Mouse (Mus musculus) ES-Bruce4 (cell line): Measurements from ENCODE around the gene Paqr6. TPM values are rescaled to one million over a fixed set of nuclear protein-coding genes. Genes with fewer than 3 reads are reported as not detected.
A peak's percentile ranks its signal among the peaks of the same experiment; 100 is the strongest.

Source experiments
- H3K27ac ChIP-seq: 2 replicates; pipeline ENCODE4 v1.5.1; 2012; ENCODE audit warnings: low read length, inconsistent platforms; ENCODE audit not compliant: insufficient read depth
- H3K27me3 ChIP-seq: 2 replicates; pipeline ENCODE4 v1.6.1; 2012; ENCODE audit warnings: mild to moderate bottlenecking, low read length, inconsistent platforms; ENCODE audit not compliant: control insufficient read depth, poor library complexity, insufficient read depth, severe bottlenecking
- H3K36me3 ChIP-seq: 2 replicates; pipeline ENCODE4 v1.6.1; 2012; ENCODE audit warnings: inconsistent platforms, mild to moderate bottlenecking, low read length, moderate library complexity; ENCODE audit not compliant: control insufficient read depth, poor library complexity, insufficient read depth, severe bottlenecking
- H3K4me1 ChIP-seq: one replicate; pipeline ENCODE4 v1.8.1; 2011; ENCODE audit warnings: low read length; ENCODE audit not compliant: control insufficient read depth, insufficient read depth
- H3K4me3 ChIP-seq: 2 replicates; pipeline ENCODE4 v1.5.1; 2011; ENCODE audit warnings: low read depth, mild to moderate bottlenecking, low read length
- H3K9ac ChIP-seq: 2 replicates; pipeline ENCODE4 v1.6.1; 2012; ENCODE audit warnings: low read depth, mild to moderate bottlenecking, inconsistent platforms; ENCODE audit not compliant: poor library complexity, severe bottlenecking
- H3K9me3 ChIP-seq: replicated peaks from 2 replicates; pipeline ENCODE4 v1.6.1; 2012; ENCODE audit warnings: mild to moderate bottlenecking, low read length, inconsistent platforms; ENCODE audit not compliant: control insufficient read depth, poor library complexity, insufficient read depth, severe bottlenecking
- CTCF ChIP-seq: IDR thresholded peaks from one replicate; pipeline ENCODE4 v1.8.1; 2011; ENCODE audit warnings: low read depth, low read length
- EP300 ChIP-seq: IDR thresholded peaks from 2 replicates; pipeline ENCODE4 v1.6.1; 2011; ENCODE audit warnings: low read depth, low read length; ENCODE audit not compliant: insufficient read depth
- POLR2A ChIP-seq: IDR thresholded peaks from one replicate; pipeline ENCODE4 v1.8.1; 2011; ENCODE audit warnings: low read length; ENCODE audit not compliant: insufficient read depth
- polyA plus RNA-seq: library from polyadenylated mRNA; stranded (reverse); fragments of >200 nt; gene quantifications from 2 replicates; pipeline ENCODE4 v1.2.4, GENCODE M21; 2011; ENCODE audit warnings: low read depth; ENCODE audit not compliant: missing spikeins, insufficient read depth, insufficient read length

Gene Paqr6
- polyA plus RNA-seq, 1 experiment: 6.8 TPM

- TF ChIP-seq CTCF (no peak), POLR2A (no peak), EP300 (no peak)
- Histone ChIP-seq H3K9ac (no peak overlapping the region), H3K9me3 (peaks cover 15% of the 10 kb centered on the region), H3K4me3 (no peak overlapping the region), H3K36me3 (no peaks in the 10 kb centered on the region), H3K27me3 (no peaks in the 10 kb centered on the region), H3K27ac (no peak overlapping the region), H3K4me1 (no peaks in the 10 kb centered on the region)
Measured at GRCm38 (mm10) chr3:88395288-88395687, 30.9 kb downstream of the Paqr6 start.

GRCm38 (mm10) chr3:88395742-88396141 lies 31.4 kb downstream of the Paqr6 start:
- Histone ChIP-seq H3K9me3 (peaks cover 11% of the 10 kb centered on the region), H3K27me3 (no peaks in the 10 kb centered on the region), H3K36me3 (no peaks in the 10 kb centered on the region), H3K27ac (no peak overlapping the region), H3K9ac (no peak overlapping the region), H3K4me1 (no peaks in the 10 kb centered on the region), H3K4me3 (no peak overlapping the region)
- TF ChIP-seq POLR2A (no peak), CTCF (no peak), EP300 (no peak)

GRCm38 (mm10) chr3:88398666-88399065 lies 34.3 kb downstream of the Paqr6 start:
- no peak for TF ChIP-seq CTCF
- TF ChIP-seq POLR2A: no peak
- no peaks in the 10 kb centered on the region for H3K9me3 ChIP-seq
- H3K27ac ChIP-seq: no peak overlapping the region
- no peaks in the 10 kb centered on the region for H3K4me1 ChIP-seq
- no peak overlapping the region for H3K9ac ChIP-seq
- H3K36me3 ChIP-seq: 0 out of 2 replicates have a peak, but pooled peaks cover under 1% of the 10 kb centered on the region
- H3K4me3 ChIP-seq: no peak overlapping the region
- no peaks in the 10 kb centered on the region for H3K27me3 ChIP-seq

- Histone ChIP-seq H3K4me1 (peaks cover 1% of the 10 kb centered on the region), H3K9ac (no peak overlapping the region), H3K9me3 (no peaks in the 10 kb centered on the region), H3K4me3 (no peak overlapping the region), H3K27me3 (no peaks in the 10 kb centered on the region), H3K36me3 (peaks cover 4% of the 10 kb centered on the region; the same call in 1 of the 2 replicates), H3K27ac (no peak overlapping the region)
- TF ChIP-seq EP300 (no peak), POLR2A (no peak), CTCF (no peak)
Measured at GRCm38 (mm10) chr3:88403522-88404230, 39.3 kb downstream of the Paqr6 start.

- no peak overlapping the region for H3K27ac ChIP-seq
- TF ChIP-seq EP300: no peak
- peak; percentile 54 for TF ChIP-seq CTCF
- no peak for TF ChIP-seq POLR2A
- H3K4me3 ChIP-seq: no peak overlapping the region
- H3K9ac ChIP-seq: no peak overlapping the region
- peaks cover 3% of the 10 kb centered on the region for H3K4me1 ChIP-seq
- H3K9me3 ChIP-seq: no peaks in the 10 kb centered on the region
- H3K36me3 ChIP-seq: peaks cover 4% of the 10 kb centered on the region; the same call in 1 of the 2 replicates
- no peaks in the 10 kb centered on the region for H3K27me3 ChIP-seq
Measured at GRCm38 (mm10) chr3:88407090-88407489, 42.7 kb downstream of the Paqr6 start.

- no peaks in the 10 kb centered on the region for H3K9me3 ChIP-seq
- peaks cover 4% of the 10 kb centered on the region; the same call in 1 of the 2 replicates for H3K36me3 ChIP-seq
- H3K4me3 ChIP-seq: no peak overlapping the region
- no peak overlapping the region for H3K9ac ChIP-seq
- no peaks in the 10 kb centered on the region for H3K27me3 ChIP-seq
- H3K27ac ChIP-seq: no peak overlapping the region
- H3K4me1 ChIP-seq: peaks cover 3% of the 10 kb centered on the region
- TF ChIP-seq EP300: no peak
- no peak for TF ChIP-seq POLR2A
- no peak for TF ChIP-seq CTCF
Measured at GRCm38 (mm10) chr3:88407529-88407928, 43.1 kb downstream of the Paqr6 start.
